Mouse (Mus musculus): ENCODE measurements around the gene Tmpo. TPM values are rescaled to one million over a fixed set of nuclear protein-coding genes. Genes with fewer than 3 reads are reported as not detected.

The Tmpo gene
- total RNA-seq, 2 experiments from 2014 or later, result 40.4 to 40.6 TPM

GRCm38 (mm10) chr10:91143313-91144230 lies 37.5 kb downstream of the Tmpo start:
- peak; percentile 15 for TF ChIP-seq CTCF (IDR thresholded peaks at IDR 0.05)
- Histone ChIP-seq H3K4me3 (no peak overlapping the region), H3K27ac (no peak overlapping the region)
- intact Hi-C loops (cut with DNase I), result loop anchor here (5.0 kb wide), 1 partner anchor 411 kb away; no protein-coding TSS in a partner anchor
- no peak for DNase-seq (ENCODE audit: extremely low spot score in 1 of 2, low spot score in 2 of 2)

DNA sequence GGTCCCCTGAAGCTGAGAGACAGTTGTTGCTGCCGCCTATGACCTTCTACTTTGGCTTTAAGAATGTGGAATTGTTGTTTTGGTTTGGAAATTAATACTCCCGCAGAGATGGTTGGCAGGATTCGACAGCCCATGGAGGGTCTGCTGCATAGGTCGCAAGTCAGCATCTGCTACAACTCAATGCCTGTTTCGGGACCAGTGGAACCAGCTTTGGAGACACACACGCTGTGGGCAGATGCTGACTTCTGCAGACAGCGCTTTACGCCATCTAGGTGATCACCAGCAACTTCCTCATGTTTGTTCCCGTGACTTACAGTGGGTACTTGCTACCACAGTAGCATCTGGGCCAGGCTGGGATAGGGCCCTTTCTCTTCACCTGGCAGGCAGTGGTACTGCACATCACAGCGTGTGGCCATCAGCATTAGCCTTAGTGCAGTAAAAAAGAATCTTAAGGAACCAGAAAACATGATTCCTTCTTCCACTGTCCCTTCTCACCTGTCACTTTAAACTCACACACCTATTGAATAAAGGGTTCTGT lies 38.4 kb downstream of the Tmpo start:
- H3K4me3 ChIP-seq, result no peak overlapping the region
- TF ChIP-seq CTCF (IDR thresholded peaks at IDR 0.05), result no peak
- DNase-seq (ENCODE audit: extremely low spot score in 1 of 2, low spot score in 2 of 2), result no peak
- intact Hi-C loops (cut with DNase I), result loop anchor here (5.0 kb wide), 1 partner anchor 410 kb away; no protein-coding TSS in a partner anchor
- H3K27ac ChIP-seq, result no peak overlapping the region

DNA sequence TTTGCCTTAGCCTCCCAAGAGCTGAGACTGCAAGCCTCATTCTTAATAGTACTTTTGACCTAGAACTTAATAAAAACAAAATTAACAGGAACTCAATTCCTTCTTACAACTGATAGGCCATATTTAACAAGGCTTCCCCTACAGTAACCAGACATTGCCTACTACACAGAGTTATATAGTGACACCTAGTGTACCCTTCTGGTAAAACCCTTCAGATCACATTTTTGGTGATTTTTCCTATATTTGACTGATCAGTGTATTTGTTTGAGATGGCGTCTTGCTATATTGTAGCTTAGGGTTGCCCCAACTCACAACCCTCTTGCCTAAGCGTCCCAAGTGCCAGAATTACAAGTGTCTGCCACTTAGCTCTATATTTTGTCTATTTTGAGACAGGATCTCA lies 39.6 kb downstream of the Tmpo start:
- no peak overlapping the region for H3K27ac ChIP-seq
- peak; percentile 81 for TF ChIP-seq CTCF (IDR thresholded peaks at IDR 0.05)

DNA sequence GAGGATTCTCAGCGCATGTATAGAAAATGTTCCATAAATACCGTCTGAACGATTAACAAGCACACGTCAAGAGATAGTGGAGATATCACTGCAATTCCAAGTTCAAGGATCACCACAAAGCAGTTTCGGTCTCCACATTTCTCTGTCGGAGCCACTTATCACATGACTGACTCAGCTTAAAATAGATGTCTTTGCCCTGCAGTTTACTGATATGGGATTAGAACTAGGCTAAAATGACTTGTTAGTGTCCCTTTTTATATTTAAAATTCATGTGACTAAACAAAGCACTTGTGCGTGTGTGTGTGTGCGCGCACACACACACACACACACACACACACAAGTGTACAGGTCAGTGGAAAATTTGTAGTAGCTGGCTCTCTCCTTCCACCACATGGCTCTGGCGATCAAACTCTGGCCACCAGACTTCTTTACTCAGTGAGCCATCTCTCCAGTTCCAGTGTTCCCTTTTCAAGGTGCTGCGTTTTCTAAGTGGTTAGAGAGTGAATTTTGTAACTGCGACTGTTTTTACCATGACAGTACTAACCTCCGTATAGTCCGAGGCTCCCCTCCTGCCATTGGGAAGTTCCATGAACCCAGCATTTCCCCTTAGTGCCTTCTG lies 41.9 kb downstream of the Tmpo start:
- intact Hi-C loops (cut with DNase I), result no loop called here
- no peak for TF ChIP-seq CTCF (IDR thresholded peaks at IDR 0.05)
- H3K27ac ChIP-seq, result no peak overlapping the region
- H3K4me3 ChIP-seq, result no peak overlapping the region
- no peak for DNase-seq (ENCODE audit: extremely low spot score in 1 of 2, low spot score in 2 of 2)

More for the DNA sequence above, 39.6 kb downstream of the Tmpo start:
- no peak for DNase-seq (ENCODE audit: extremely low spot score in 1 of 2, low spot score in 2 of 2)
- intact Hi-C loops (cut with DNase I), result loop anchor here (2.0 to 5.0 kb wide), 2 partner anchors 71 to 409 kb away; no protein-coding TSS in a partner anchor
- no peak overlapping the region for H3K4me3 ChIP-seq

DNA sequence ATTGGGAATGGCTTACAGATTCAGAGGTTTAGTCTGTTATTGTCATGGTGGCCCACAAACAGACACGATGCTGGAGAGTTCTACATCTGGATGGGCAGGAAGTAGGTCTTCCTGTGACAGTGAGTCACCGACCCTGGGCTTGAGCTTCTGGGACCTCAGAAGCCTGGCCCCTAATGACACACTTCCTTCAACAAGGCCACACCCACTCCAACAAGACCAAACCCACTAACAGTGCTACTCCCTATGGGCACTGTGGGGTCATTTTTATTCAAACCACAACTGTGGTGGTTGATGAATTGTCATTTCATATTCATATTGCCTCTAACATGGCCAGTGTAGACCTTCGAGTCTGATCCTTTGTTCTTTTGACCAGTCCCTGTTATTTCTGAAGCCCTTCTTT lies 42.8 kb downstream of the Tmpo start:
- intact Hi-C loops (cut with DNase I), result no loop called here
- no peak overlapping the region for H3K4me3 ChIP-seq
- no peak for TF ChIP-seq CTCF (IDR thresholded peaks at IDR 0.05)
- no peak for DNase-seq (ENCODE audit: extremely low spot score in 1 of 2, low spot score in 2 of 2)
- H3K27ac ChIP-seq, result no peak overlapping the region

GRCm38 (mm10) chr10:91137400-91137799 lies 43.7 kb downstream of the Tmpo start:
- Histone ChIP-seq H3K27ac (no peak overlapping the region), H3K4me3 (no peak overlapping the region)
- DNase-seq (ENCODE audit: extremely low spot score in 1 of 2, low spot score in 2 of 2), result no peak
- intact Hi-C loops (cut with DNase I), result no loop called here
- TF ChIP-seq CTCF (IDR thresholded peaks at IDR 0.05), result no peak

- intact Hi-C loops (cut with DNase I), result no loop called here
Observed at GRCm38 (mm10) chr10:91135302-91135972, 45.7 kb downstream of the Tmpo start.

GRCm38 (mm10) chr10:91131565-91131964 lies 49.5 kb downstream of the Tmpo start:
- DNase-seq (ENCODE audit: extremely low spot score in 1 of 2, low spot score in 2 of 2), result no peak
- Histone ChIP-seq H3K27ac (no peak overlapping the region), H3K4me3 (no peak overlapping the region)
- intact Hi-C loops (cut with DNase I), result no loop called here
- TF ChIP-seq CTCF (IDR thresholded peaks at IDR 0.05), result no peak

More at GRCm38 (mm10) chr10:91135302-91135972, 45.7 kb downstream of the Tmpo start:
- no peak overlapping the region for H3K4me3 ChIP-seq
- 0 out of 2 replicates have a peak overlapping the region, but pooled peaks have one; percentile 32 for H3K27ac ChIP-seq
- no peak for DNase-seq (ENCODE audit: extremely low spot score in 1 of 2, low spot score in 2 of 2)
- no peak for TF ChIP-seq CTCF (IDR thresholded peaks at IDR 0.05)

GRCm38 (mm10) chr10:91130792-91131191 lies 50.3 kb downstream of the Tmpo start:
- no peak overlapping the region for H3K27ac ChIP-seq
- no peak overlapping the region for H3K4me3 ChIP-seq
- no peak for TF ChIP-seq CTCF (IDR thresholded peaks at IDR 0.05)
- no peak for DNase-seq (ENCODE audit: extremely low spot score in 1 of 2, low spot score in 2 of 2)
- intact Hi-C loops (cut with DNase I), result no loop called here

DNA sequence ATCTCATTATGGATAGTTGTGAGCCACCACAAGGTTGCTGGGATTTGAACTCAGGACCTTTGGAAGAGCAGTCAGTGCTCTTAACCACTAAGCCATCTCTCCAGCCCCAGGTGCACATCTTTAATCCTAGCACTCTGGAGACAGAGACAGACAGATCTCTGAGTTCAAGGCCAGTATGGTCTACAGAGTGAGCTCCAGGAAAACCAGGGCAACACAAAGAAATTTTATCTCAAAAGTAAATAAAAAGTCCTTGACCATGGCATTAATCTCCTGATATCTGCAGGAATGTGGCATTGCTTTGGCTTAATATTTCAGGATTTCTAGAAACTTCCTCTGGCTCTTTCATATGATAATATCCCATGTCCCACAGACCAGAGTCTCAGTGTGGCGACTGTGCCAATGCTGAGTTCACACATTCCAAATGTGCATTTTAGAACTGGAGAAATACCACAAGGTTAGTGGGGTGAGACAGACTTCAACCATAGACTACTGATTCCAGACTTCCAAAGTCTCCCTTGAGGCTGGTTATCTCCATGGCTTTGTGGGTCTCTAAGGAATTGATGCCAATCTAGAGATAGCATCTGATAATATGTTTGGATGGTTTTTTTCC lies 52.5 kb downstream of the Tmpo start:
- intact Hi-C loops (cut with DNase I), result no loop called here
- H3K4me3 ChIP-seq, result no peak overlapping the region
- no peak for DNase-seq (ENCODE audit: extremely low spot score in 1 of 2, low spot score in 2 of 2)
- TF ChIP-seq CTCF (IDR thresholded peaks at IDR 0.05), result no peak
- H3K27ac ChIP-seq, result no peak overlapping the region

DNA sequence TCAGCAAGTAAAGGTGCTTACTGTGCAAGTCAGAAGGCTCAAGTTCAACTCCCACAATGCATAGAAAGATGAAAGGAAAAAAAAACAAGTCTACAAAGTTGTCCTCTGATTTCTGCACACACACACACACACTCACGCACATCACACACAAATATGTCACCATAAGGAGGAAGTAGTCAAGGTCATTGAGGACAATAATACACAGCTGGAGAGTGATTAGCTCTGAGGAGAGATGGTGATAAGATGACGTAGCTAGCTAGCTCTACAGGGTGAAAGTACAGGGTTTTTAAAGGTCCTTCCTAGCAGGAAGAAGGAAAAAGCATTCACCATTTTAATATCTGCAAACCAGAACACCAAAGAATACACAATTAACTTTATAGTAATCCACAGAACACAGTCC lies 53.7 kb downstream of the Tmpo start:
- intact Hi-C loops (cut with DNase I), result no loop called here
- H3K4me3 ChIP-seq, result no peak overlapping the region
- H3K27ac ChIP-seq, result no peak overlapping the region
- DNase-seq (ENCODE audit: extremely low spot score in 1 of 2, low spot score in 2 of 2), result no peak
- no peak for TF ChIP-seq CTCF (IDR thresholded peaks at IDR 0.05)
